Mouse (Mus musculus) ES-Bruce4 (cell line): ENCODE measurements around the gene Adipor1. TPM values are rescaled to one million over a fixed set of nuclear protein-coding genes. Genes with fewer than 3 reads are reported as not detected.
A peak's percentile ranks its signal among the peaks of the same experiment; 100 is the strongest.

Experiments used
- H3K27ac ChIP-seq: 2 replicates; pipeline ENCODE4 v1.5.1; 2012; ENCODE audit warnings: low read length, inconsistent platforms; ENCODE audit not compliant: insufficient read depth
- H3K27me3 ChIP-seq: 2 replicates; pipeline ENCODE4 v1.6.1; 2012; ENCODE audit warnings: mild to moderate bottlenecking, low read length, inconsistent platforms; ENCODE audit not compliant: control insufficient read depth, poor library complexity, insufficient read depth, severe bottlenecking
- H3K36me3 ChIP-seq: 2 replicates; pipeline ENCODE4 v1.6.1; 2012; ENCODE audit warnings: inconsistent platforms, mild to moderate bottlenecking, low read length, moderate library complexity; ENCODE audit not compliant: control insufficient read depth, poor library complexity, insufficient read depth, severe bottlenecking
- H3K4me1 ChIP-seq: one replicate; pipeline ENCODE4 v1.8.1; 2011; ENCODE audit warnings: low read length; ENCODE audit not compliant: control insufficient read depth, insufficient read depth
- H3K4me3 ChIP-seq: 2 replicates; pipeline ENCODE4 v1.5.1; 2011; ENCODE audit warnings: low read depth, mild to moderate bottlenecking, low read length
- H3K9ac ChIP-seq: 2 replicates; pipeline ENCODE4 v1.6.1; 2012; ENCODE audit warnings: low read depth, mild to moderate bottlenecking, inconsistent platforms; ENCODE audit not compliant: poor library complexity, severe bottlenecking
- H3K9me3 ChIP-seq: replicated peaks from 2 replicates; pipeline ENCODE4 v1.6.1; 2012; ENCODE audit warnings: mild to moderate bottlenecking, low read length, inconsistent platforms; ENCODE audit not compliant: control insufficient read depth, poor library complexity, insufficient read depth, severe bottlenecking
- CTCF ChIP-seq: IDR thresholded peaks from one replicate; pipeline ENCODE4 v1.8.1; 2011; ENCODE audit warnings: low read depth, low read length
- EP300 ChIP-seq: IDR thresholded peaks from 2 replicates; pipeline ENCODE4 v1.6.1; 2011; ENCODE audit warnings: low read depth, low read length; ENCODE audit not compliant: insufficient read depth
- POLR2A ChIP-seq: IDR thresholded peaks from one replicate; pipeline ENCODE4 v1.8.1; 2011; ENCODE audit warnings: low read length; ENCODE audit not compliant: insufficient read depth
- polyA plus RNA-seq: library from polyadenylated mRNA; stranded (reverse); fragments of >200 nt; gene quantifications from 2 replicates; pipeline ENCODE4 v1.2.4, GENCODE M21; 2011; ENCODE audit warnings: low read depth; ENCODE audit not compliant: missing spikeins, insufficient read depth, insufficient read length

Adipor1 gene
- polyA plus RNA-seq, 1 experiment: 119 TPM

DNA sequence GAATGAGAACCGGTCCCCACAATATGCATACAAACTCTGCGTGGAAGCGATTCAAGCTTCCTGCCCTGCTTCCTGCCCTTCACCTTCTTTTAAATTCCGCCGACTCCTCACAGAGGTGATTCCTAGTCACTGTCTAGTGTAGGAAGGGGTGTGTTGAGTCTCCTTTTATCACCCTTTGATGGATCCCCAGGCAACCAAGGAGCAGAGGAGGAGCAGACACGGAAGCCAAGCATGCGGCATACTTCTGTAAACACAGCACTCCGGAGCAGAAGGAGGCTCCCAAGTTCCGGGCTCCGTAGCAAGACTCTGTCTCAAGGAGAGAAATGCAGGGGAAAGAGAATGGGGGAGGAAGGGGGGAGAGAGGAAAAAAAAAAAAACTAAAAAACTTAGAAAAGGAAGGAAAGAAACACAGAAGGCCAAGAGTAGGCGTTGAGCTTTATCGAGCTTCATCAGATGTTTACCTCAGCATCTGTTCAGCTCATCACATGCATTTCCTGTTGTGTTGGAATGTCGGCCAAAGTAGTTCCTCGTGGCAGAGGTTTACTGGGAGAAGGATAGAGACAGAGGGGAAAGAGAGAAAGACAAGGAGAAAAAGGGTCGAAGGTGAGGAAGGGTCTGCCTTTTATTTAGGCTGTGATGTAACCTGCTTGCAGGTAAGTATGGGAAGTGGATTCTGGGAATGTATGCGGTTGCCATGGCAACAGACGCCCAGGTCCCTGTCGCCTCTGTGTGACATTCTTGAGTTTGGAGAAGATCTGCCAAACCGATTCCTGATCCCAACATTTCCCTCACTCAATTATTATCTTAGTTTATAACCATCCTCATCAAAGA, 33.2 kb upstream of the Adipor1 start:
- Histone ChIP-seq H3K4me1 (peaks cover 2% of the 10 kb centered on the region), H3K36me3 (no peaks in the 10 kb centered on the region), H3K9me3 (0 out of 2 replicates have a peak, but pooled peaks cover 3% of the 10 kb centered on the region), H3K27me3 (no peaks in the 10 kb centered on the region), H3K9ac (peak overlapping the region; percentile 58), H3K4me3 (peak overlapping the region; percentile 74), H3K27ac (peak overlapping the region; percentile 88)
- TF ChIP-seq EP300: no peak
- no peak for TF ChIP-seq CTCF
- no peak for TF ChIP-seq POLR2A

DNA sequence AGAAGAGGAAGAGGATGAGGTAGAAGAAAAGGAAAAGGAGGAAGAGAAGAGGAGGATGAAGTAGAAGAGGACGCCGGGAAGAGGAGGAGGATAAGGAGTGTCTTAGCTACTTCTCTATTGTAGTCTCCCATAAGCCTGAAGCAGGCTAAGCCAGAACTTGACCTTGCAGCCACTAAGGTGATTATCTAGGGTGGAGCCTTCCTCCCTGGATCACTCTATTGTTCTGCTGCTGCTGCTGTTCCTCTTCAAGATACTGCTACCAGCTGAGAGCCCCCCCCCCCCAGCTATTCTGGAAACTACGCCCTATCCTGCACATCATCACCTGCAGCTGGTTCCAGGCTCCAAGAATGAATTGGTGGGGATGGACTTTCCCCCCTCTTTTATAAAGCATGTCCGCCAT, 30.6 kb upstream of the Adipor1 start:
- Histone ChIP-seq H3K27ac (peak overlapping the region; percentile 46; the same call in 1 of the 2 replicates), H3K4me3 (no peak overlapping the region), H3K27me3 (no peaks in the 10 kb centered on the region), H3K36me3 (no peaks in the 10 kb centered on the region), H3K9ac (no peak overlapping the region), H3K9me3 (0 out of 2 replicates have a peak, but pooled peaks cover 3% of the 10 kb centered on the region), H3K4me1 (peaks cover 2% of the 10 kb centered on the region)
- TF ChIP-seq POLR2A (no peak), EP300 (0 out of 2 replicates have a peak, but pooled peaks have one; percentile 12)

DNA sequence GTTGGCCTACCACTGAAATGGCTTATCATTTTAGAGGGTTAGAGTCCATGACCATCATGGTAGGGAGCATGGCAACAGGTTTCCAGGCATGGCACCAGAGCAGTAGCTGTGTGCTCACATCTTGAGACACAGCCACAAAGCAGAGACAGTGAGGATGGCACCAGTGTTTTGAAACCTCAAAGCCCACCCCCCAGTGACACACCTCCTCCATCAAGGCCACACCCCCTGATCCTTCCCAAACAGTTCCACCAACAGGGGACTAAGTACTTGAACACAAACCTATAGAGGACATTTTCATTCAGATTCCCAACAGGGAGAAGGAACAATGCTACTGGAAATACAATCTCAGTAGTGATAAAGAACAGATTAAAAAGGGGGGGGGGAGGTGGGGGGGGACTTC, 30.0 kb upstream of the Adipor1 start:
- Histone ChIP-seq H3K27me3 (no peaks in the 10 kb centered on the region), H3K9me3 (0 out of 2 replicates have a peak, but pooled peaks cover 3% of the 10 kb centered on the region), H3K36me3 (no peaks in the 10 kb centered on the region), H3K4me3 (no peak overlapping the region), H3K9ac (no peak overlapping the region), H3K4me1 (peaks cover 2% of the 10 kb centered on the region), H3K27ac (peak overlapping the region; percentile 46)
- TF ChIP-seq EP300: no peak
- no peak for TF ChIP-seq CTCF

DNA sequence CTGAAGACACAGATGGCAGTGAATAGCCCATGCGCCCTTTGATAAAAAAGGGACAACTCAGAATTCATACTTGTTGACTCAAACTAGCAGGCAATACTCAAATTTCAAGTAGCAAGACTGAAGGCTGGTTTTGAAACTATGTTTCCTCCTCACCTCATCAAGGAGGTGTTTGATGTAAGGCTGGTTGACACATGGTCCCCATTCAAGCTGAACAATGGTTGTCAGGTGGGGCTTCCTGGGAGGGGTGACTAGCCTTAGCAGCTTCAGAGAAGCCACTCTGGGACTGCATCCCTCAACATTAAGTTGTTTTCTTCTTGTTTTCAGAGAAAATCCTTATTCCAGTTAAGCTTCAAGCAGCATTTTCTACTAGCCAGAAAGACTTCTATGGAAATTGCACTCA, 29.5 kb upstream of the Adipor1 start, which contains the start of gene 4933406M09Rik:
Gene 4933406M09Rik, plus strand, starts transcription at position 275 of the 400 bp plus-strand sequence.
- Histone ChIP-seq H3K36me3 (no peaks in the 10 kb centered on the region), H3K27ac (peak within 1 kb of the TSS; percentile 66), H3K4me1 (no peaks in the 10 kb centered on the region), H3K9me3 (0 out of 2 replicates have a peak, but pooled peaks cover 3% of the 10 kb centered on the region), H3K9ac (no peak within 1 kb of the TSS), H3K4me3 (no peak within 1 kb of the TSS), H3K27me3 (no peaks in the 10 kb centered on the region)
- TF ChIP-seq CTCF (no peak), POLR2A (no peak), EP300 (no peak)

DNA sequence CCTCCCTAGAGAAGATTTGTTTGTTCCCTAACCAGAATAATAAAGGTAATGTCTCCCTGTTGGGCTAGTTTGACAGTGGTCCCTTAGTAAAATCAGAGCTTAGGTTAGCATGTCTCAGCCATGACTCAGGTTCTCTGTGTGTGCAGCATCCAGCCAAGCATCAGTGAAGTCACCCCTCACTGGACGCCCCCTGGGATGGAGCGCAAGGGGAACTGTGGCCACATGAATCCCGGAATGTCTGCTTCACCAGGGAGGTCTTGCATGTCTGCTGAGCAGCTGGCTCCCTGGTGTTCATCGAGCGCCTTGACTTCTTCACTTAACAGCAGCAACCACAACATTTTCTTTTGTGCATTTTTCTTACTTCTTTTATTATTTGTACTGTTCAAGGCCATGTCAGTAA, 21.4 kb upstream of the Adipor1 start:
- no peak for TF ChIP-seq CTCF
- H3K4me1 ChIP-seq: no peaks in the 10 kb centered on the region
- no peaks in the 10 kb centered on the region for H3K36me3 ChIP-seq
- no peak overlapping the region for H3K9ac ChIP-seq
- H3K27me3 ChIP-seq: no peaks in the 10 kb centered on the region
- H3K9me3 ChIP-seq: 0 out of 2 replicates have a peak, but pooled peaks cover under 1% of the 10 kb centered on the region
- H3K4me3 ChIP-seq: no peak overlapping the region
- no peak overlapping the region for H3K27ac ChIP-seq

DNA sequence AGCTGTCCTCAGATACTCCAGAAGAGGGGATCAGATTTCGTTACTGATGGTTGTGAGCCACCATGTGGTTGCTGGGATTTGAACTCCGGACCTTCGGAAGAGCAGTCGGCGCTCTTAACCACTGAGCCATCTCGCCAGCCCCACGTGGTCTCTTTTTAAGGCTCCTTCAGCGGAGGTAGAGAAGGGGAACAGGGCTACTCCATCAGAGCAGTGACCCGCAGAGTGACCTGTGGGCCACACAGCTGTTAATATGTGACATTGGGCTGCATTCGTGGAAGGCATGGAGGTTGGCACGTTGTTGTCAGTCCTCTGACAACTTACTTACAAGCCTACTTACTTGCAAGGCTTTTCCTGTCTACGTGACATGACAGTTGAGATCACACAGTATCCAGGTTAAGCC, 17.0 kb upstream of the Adipor1 start:
- Histone ChIP-seq H3K4me1 (no peaks in the 10 kb centered on the region), H3K4me3 (no peak overlapping the region), H3K27me3 (no peaks in the 10 kb centered on the region), H3K27ac (no peak overlapping the region), H3K36me3 (no peaks in the 10 kb centered on the region), H3K9ac (no peak overlapping the region), H3K9me3 (peaks cover 10% of the 10 kb centered on the region)
- TF ChIP-seq POLR2A (no peak), CTCF (no peak), EP300 (no peak)
